In genomic region chr13:35612506-35612905, GRCm38 (mm10) we compare ENCODE assay signal across 18 mouse cellular contexts.
"Had no signal": no experiment of that assay in that cellular context is flagged by ENCODE, and none has a peak within 500 bp of the region (broad histone marks: within the 10 kb centered on the region; RNA-seq: fewer than 3 reads in every experiment).

No protein-coding gene starts in this region.

- DNase-seq: lung, embryonic 14.5 days; lung, postnatal 10 days; lung, postnatal 4 days; midbrain, embryonic 14.5 days; retina, postnatal 1 day; right cerebral cortex, adult 18-20 months; right cerebral cortex, postnatal 25 days; right cerebral cortex, postnatal 4 days; spleen, adult 18-20 months; thymus, adult 18-20 months; thymus, postnatal 14 days; thymus, postnatal 36 days had no signal

- ATAC-seq: midbrain, embryonic 16.5 days had no signal

- H3K4me2 ChIP-seq: lung, embryonic 14.5 days; midbrain, embryonic 12.5 days; neural tube, embryonic 13.5 days; neural tube, embryonic 15.5 days had no signal

- H3K9me3 ChIP-seq: midbrain, embryonic 10.5 days; midbrain, embryonic 12.5 days; neural tube, embryonic 13.5 days; neural tube, embryonic 15.5 days had no signal

- H3K36me3 ChIP-seq: midbrain, embryonic 10.5 days; midbrain, embryonic 12.5 days; neural tube, embryonic 13.5 days; neural tube, embryonic 15.5 days had no signal

- H3K27ac ChIP-seq: midbrain, embryonic 10.5 days; midbrain, embryonic 12.5 days; neural tube, embryonic 13.5 days; neural tube, embryonic 15.5 days had no signal

- H3K27me3 ChIP-seq: midbrain, embryonic 12.5 days; neural tube, embryonic 13.5 days; neural tube, embryonic 15.5 days had no signal

- H3K4me1 ChIP-seq: midbrain, embryonic 10.5 days; midbrain, embryonic 12.5 days; neural tube, embryonic 15.5 days had no signal

- H3K9ac ChIP-seq: lung, embryonic 14.5 days; midbrain, embryonic 12.5 days; neural tube, embryonic 13.5 days; neural tube, embryonic 15.5 days had no signal

- H3K4me3 ChIP-seq: midbrain, embryonic 10.5 days; midbrain, embryonic 12.5 days; myocyte; neural tube, embryonic 13.5 days; neural tube, embryonic 15.5 days had no signal
